Mouse (Mus musculus) small intestine, adult 2 months (tissue): ENCODE results near the gene Gm6034. TPM values are rescaled to one million over a fixed set of nuclear protein-coding genes. Genes with fewer than 3 reads are reported as not detected.
"Not testable (repeated sequence)": the region's sequence is repeated elsewhere in the genome, so short reads cannot be mapped to it uniquely, and the experiment has no call there.

Experiments
- H3K27ac ChIP-seq: fragments of 200-500 bp; 2 replicates; pipeline ENCODE4 v1.5.1; 2012; ENCODE audit warnings: low read depth, low read length, control low read depth, inconsistent platforms; ENCODE audit not compliant: insufficient read depth
- H3K27me3 ChIP-seq: fragments of 200-500 bp; 2 replicates; pipeline ENCODE4 v1.6.1; 2012; ENCODE audit warnings: mild to moderate bottlenecking, moderate library complexity, low read length, inconsistent platforms; ENCODE audit not compliant: control insufficient read depth, insufficient read depth
- H3K36me3 ChIP-seq: fragments of 200-500 bp; 2 replicates; pipeline ENCODE4 v1.6.1; 2012; ENCODE audit warnings: mild to moderate bottlenecking, low read length, control low read depth, inconsistent platforms; ENCODE audit not compliant: control insufficient read depth, insufficient read depth
- H3K4me1 ChIP-seq: fragments of 200-500 bp; 2 replicates; pipeline ENCODE4 v1.6.1; 2012; ENCODE audit warnings: low read length, inconsistent platforms, mixed read lengths; ENCODE audit not compliant: control insufficient read depth, insufficient read depth, insufficient read length
- H3K4me3 ChIP-seq: fragments of 200-500 bp; 2 replicates; pipeline ENCODE4 v1.5.1; 2012; ENCODE audit warnings: low read depth, mild to moderate bottlenecking, control low read depth, inconsistent platforms, low read length, moderate library complexity
- CTCF ChIP-seq: fragments of 200-500 bp; IDR thresholded peaks from 2 replicates; pipeline ENCODE4 v1.5.1; 2012; ENCODE audit warnings: low read depth, mild to moderate bottlenecking, control low read depth, inconsistent platforms, low read length, moderate library complexity, mixed read lengths; ENCODE audit not compliant: insufficient replicate concordance, insufficient read length; ENCODE audit errors: extremely low read depth
- POLR2A ChIP-seq: fragments of 200-500 bp; IDR thresholded peaks from 2 replicates; pipeline ENCODE4 v1.6.1; 2012; ENCODE audit warnings: low read depth, mild to moderate bottlenecking, control low read depth, inconsistent platforms, low read length, moderate library complexity
- WGBS: fragments of 180-500 bp; shearing (Covaris S2); methylation state at CpG from one replicate; pipeline ENCODE4 v1.1.7; 2018; 5-methylcytosine and 5-hydroxymethylcytosine counted together
- polyA plus RNA-seq: library from polyadenylated mRNA; depleted of rRNA; stranded (reverse); fragments of >200 nt; gene quantifications from 2 replicates; pipeline ENCODE4 v1.2.3, GENCODE M21; 2012; rRNA removed

Gm6034 gene
- polyA plus RNA-seq, 1 experiment: not detected

GRCm38 (mm10) chr17:36093936-36094335 lies 51.2 kb downstream of the Gm6034 start:
- Histone ChIP-seq H3K4me3 (no peak overlapping the region), H3K27ac (no peak overlapping the region), H3K36me3 (no peaks in the 10 kb centered on the region), H3K4me1 (no peaks in the 10 kb centered on the region), H3K27me3 (no peaks in the 10 kb centered on the region)
- TF ChIP-seq CTCF (no peak), POLR2A (no peak)
- WGBS: 25% methylated on average over 3 of the region's 3 CpGs

DNA sequence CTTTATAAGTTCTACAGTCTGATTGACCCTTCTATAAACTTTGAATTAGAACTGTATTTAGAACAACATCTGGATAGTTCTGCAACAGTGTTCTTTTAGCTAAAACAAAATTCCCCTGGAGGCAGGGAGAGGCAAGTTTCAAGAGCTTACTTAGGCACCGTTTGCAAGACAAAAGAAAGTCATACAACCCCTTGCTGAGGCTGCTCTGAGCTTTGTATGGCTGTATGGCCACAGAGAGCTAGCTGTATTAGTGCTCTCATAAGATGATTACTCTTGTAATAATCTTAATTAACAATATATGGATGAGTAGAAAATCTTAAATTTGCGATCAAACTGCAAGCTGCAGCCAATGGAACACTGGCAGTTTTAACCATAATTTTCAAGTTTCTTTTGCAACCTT lies 56.8 kb downstream of the Gm6034 start:
- 62% methylated on average over 2 of the region's 2 CpGs for WGBS
- not testable (repeated sequence) for H3K27ac ChIP-seq, H3K4me1 ChIP-seq, H3K36me3 ChIP-seq, H3K27me3 ChIP-seq, H3K4me3 ChIP-seq

DNA sequence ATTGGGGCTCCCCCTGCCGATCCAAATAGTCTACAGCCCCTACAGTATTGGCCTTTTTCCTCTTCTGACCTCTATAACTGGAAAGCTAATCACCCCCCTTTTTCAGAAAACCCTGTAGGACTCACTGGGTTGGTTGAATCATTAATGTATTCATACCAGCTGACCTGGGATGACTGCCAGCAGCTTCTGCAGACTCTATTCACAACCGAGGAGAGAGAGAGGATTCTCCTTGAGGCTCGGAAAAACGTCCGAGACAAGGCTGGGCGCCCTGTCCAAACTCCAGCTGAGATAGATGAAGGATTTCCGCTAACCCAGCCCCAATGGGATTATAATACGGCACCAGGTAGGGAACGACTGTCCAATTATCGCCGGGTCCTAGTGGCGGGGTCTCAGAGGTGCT lies 59.3 kb downstream of the Gm6034 start:
- 83% methylated on average over 12 of the region's 12 CpGs for WGBS
- not testable (repeated sequence) for H3K4me1 ChIP-seq, H3K27ac ChIP-seq, H3K4me3 ChIP-seq, H3K27me3 ChIP-seq, H3K36me3 ChIP-seq

Other genes starting within 250 kb of the Gm6034 start
- gene Ier3, start 221.3 kb upstream of the Gm6034 start, polyA plus RNA-seq: 6.1 and 8.6 TPM in 2 replicates
- gene Flot1, start 219.7 kb upstream of the Gm6034 start, polyA plus RNA-seq: 33.4 and 53.2 TPM in 2 replicates
- 82.8 and 157 TPM in 2 replicates for gene Tubb5, start 204.7 kb upstream of the Gm6034 start, polyA plus RNA-seq
- 1.7 and 3.2 TPM in 2 replicates for gene Mdc1, start 201.4 kb upstream of the Gm6034 start, polyA plus RNA-seq
- 9.3 and 15.9 TPM in 2 replicates for gene Nrm, start 181.6 kb upstream of the Gm6034 start, polyA plus RNA-seq
- 16.5 and 22.0 TPM in 2 replicates for gene Ppp1r18, start 177.4 kb upstream of the Gm6034 start, polyA plus RNA-seq
- 47.0 and 64.3 TPM in 2 replicates for gene Dhx16, start 163.1 kb upstream of the Gm6034 start, polyA plus RNA-seq
- 82.8 and 142 TPM in 2 replicates for gene 2310061I04Rik, start 145.5 kb upstream of the Gm6034 start, polyA plus RNA-seq
- 24.7 and 56.1 TPM in 2 replicates for gene Atat1, start 132.9 kb upstream of the Gm6034 start, polyA plus RNA-seq
- gene Mrps18b, start 126.6 kb upstream of the Gm6034 start, polyA plus RNA-seq: 49.0 and 63.4 TPM in 2 replicates
- gene Ppp1r10, start 126.5 kb upstream of the Gm6034 start, polyA plus RNA-seq: 15.1 and 33.3 TPM in 2 replicates
- 52.7 and 84.9 TPM in 2 replicates for gene Abcf1, start 73.2 kb upstream of the Gm6034 start, polyA plus RNA-seq
- gene Gnl1, start 63.1 kb upstream of the Gm6034 start, polyA plus RNA-seq: 13.1 and 24.7 TPM in 2 replicates
- gene Prr3, start 62.7 kb upstream of the Gm6034 start, polyA plus RNA-seq: 5.5 and 7.8 TPM in 2 replicates
- gene H2-T24, start 22.4 kb upstream of the Gm6034 start, polyA plus RNA-seq: 0.98 and 5.4 TPM in 2 replicates
- 268 and 784 TPM in 2 replicates for gene H2-T23, start 10.1 kb upstream of the Gm6034 start, polyA plus RNA-seq
- 32.0 and 60.5 TPM in 2 replicates for gene H2-T22, start 214 bp upstream of the Gm6034 start, polyA plus RNA-seq
- gene Gm11127, start 15.4 kb downstream of the Gm6034 start, polyA plus RNA-seq: 70.6 and 179 TPM in 2 replicates
- gene Gm19684, start 78.7 kb downstream of the Gm6034 start, polyA plus RNA-seq: 0.22 and 0.27 TPM in 2 replicates
- 12.5 and 88.2 TPM in 2 replicates for gene Gm7030, start 86.5 kb downstream of the Gm6034 start, polyA plus RNA-seq
- 118 and 149 TPM in 2 replicates for gene Gm8909, start 125.6 kb downstream of the Gm6034 start, polyA plus RNA-seq
- gene H2-T3, start 147.3 kb downstream of the Gm6034 start, polyA plus RNA-seq: 68.4 and 126 TPM in 2 replicates
- 70.7 and 129 TPM in 2 replicates for gene Rpp21, start 215.1 kb downstream of the Gm6034 start, polyA plus RNA-seq
- gene Trim39, start 229.3 kb downstream of the Gm6034 start, polyA plus RNA-seq: 5.9 and 7.8 TPM in 2 replicates
- gene H2-M10.2, start 243.5 kb downstream of the Gm6034 start, polyA plus RNA-seq: not detected in 2 replicates